Mouse (Mus musculus) T-cell, adult 66 days (primary cell): ENCODE results near the gene Trim63. TPM values are rescaled to one million over a fixed set of nuclear protein-coding genes. Genes with fewer than 3 reads are reported as not detected.

Source experiments
- total RNA-seq, 2 experiments: library from RNA; stranded (reverse); gene quantifications; 3 replicates in 1 of 2; 4 replicates in 1 of 2; pipeline ENCODE4 v1.2.4; 2023

Trim63 gene
- total RNA-seq = not detected

GRCm38 (mm10) chr4:134314876-134315275 is at the start of gene Trim63:
Trim63 (plus strand) TSS chr4:134315120.

DNA sequence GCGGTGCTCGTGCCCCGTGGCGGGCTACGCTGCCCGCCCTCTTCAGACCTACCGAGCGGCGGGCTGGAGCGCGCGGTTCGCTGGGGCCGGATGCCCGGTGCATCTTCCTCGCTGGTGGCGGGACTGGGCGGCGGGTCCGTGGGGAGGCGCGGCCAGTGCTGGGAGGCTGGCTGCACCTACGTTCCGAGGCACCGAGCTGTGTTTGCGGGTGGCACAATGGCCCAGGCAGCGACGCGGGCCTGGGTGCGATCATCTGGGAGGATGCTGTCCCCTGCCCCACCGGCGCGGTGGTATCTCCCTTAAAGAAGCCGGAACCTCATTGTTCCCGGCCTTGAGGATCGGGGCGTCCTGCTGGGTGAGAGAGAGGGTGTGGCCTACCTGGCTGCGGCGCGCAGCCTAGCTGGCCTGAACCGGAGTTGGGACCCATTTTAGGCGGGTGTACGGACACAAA is 27.3 kb upstream of the Trim63 start, which contains the start of gene Pdik1l:
Gene Pdik1l, minus strand, starts transcription at position 321 of the 451 bp plus-strand sequence.

DNA sequence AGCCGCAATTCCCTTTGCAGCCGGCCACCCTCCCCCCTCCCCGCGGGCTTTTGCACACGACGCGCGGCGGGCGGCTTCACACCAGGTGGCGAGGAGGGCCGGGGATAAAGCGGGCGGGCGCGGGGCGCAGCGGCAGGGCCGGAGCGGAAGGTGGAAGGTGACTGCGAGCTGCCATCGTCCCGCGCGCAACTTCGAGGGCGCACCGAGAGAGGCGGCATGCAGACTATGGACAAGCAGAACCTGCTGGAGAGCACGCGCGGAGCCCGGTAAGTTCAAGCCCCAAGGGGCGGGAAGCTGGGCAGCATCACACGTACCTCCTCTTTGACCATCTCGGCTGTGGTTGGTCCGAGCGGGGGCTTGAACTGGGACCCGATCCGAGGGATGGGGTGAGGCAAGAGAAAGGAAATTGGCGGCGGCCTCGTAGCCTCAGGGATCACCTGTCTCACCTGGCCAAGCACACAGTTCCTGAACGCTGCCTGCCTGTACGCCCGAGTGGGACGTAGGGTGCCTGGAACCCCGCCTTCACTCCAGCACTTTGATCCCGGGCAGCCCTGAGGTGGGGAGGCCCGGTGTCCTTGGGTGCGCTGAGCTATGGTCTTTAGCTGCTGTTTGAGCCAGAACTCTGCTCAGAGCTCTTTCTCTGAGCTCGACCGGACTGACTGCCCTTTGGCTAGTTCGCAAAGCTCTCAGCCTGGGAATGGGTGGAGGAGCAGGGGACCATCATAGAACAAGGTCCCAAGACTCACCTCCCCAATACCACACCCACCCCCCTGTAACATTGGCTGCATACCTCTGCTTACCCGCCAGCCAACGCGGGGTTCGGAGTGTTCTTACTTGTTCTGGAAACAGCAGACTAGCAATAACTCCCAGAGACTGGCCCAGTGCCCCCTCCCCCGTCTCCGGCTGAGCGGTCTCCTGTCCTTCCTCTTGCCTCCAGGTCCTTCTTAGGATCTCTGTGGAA is 28.4 kb downstream of the Trim63 start, which contains the start of gene Slc30a2:
Gene Slc30a2, plus strand, starts transcription at position 111 of the 961 bp plus-strand sequence.

Other genes with a start within 250 kb of the Trim63 start
- gene Cd52, start 220.0 kb upstream of the Trim63 start, total RNA-seq = 1,000 to 10,000 TPM; 1,087 to 1,227 TPM
- gene Ubxn11, start 212.6 kb upstream of the Trim63 start, total RNA-seq = 100 to 1,000 TPM; 137 TPM
- 100 to 1,000 TPM; 465 to 526 TPM for gene Sh3bgrl3, start 186.3 kb upstream of the Trim63 start, total RNA-seq
- gene Cep85, start 128.0 kb upstream of the Trim63 start, total RNA-seq = 10 to 100 TPM; 30.8 to 34.0 TPM
- gene Gm7534, start 112.1 kb upstream of the Trim63 start, total RNA-seq = not detected
- not detected for gene Catsper4, start 87.7 kb upstream of the Trim63 start, total RNA-seq
- gene Cnksr1, start 76.7 kb upstream of the Trim63 start, total RNA-seq = 1 to 10 TPM in 1 of 2 experiments, under 1 TPM in 1; 0.24 to 1.1 TPM
- gene E130218I03Rik, start 71.5 kb upstream of the Trim63 start, total RNA-seq = not detected
- 10 to 100 TPM; 23.5 to 25.1 TPM for gene Zfp593, start 69.5 kb upstream of the Trim63 start, total RNA-seq
- gene Gm30191, start 68.2 kb upstream of the Trim63 start, total RNA-seq = not detected
- not detected for gene Grrp1, start 61.0 kb upstream of the Trim63 start, total RNA-seq
- gene Pdik1l, start 27.2 kb upstream of the Trim63 start, total RNA-seq = 10 to 100 TPM; 13.4 to 15.6 TPM
- not detected for gene Slc30a2, start 28.1 kb downstream of the Trim63 start, total RNA-seq
- not detected for gene Extl1, start 68.7 kb downstream of the Trim63 start, total RNA-seq
- 1 to 10 TPM; 2.6 to 3.2 TPM for gene Pafah2, start 81.2 kb downstream of the Trim63 start, total RNA-seq
- gene Stmn1, start 153.2 kb downstream of the Trim63 start, total RNA-seq = 10 to 100 TPM; 32.6 to 50.9 TPM
- gene Paqr7, start 181.6 kb downstream of the Trim63 start, total RNA-seq = 10 to 100 TPM; 28.8 to 29.8 TPM
- gene Aunip, start 195.9 kb downstream of the Trim63 start, total RNA-seq = under 1 TPM in 1 of 2 experiments, not detected in 1; 0.87 TPM
- gene Mtfr1l, start 220.3 kb downstream of the Trim63 start, total RNA-seq = 10 to 100 TPM; 49.0 to 50.6 TPM
- gene Selenon, start 237.0 kb downstream of the Trim63 start, total RNA-seq = 1 to 10 TPM; 1.1 to 1.7 TPM